Mouse (Mus musculus) MN1 (cell line): ENCODE results near the gene Vmn1r207-ps.
"Not testable (repeated sequence)": the region's sequence is repeated elsewhere in the genome, so short reads cannot be mapped to it uniquely, and the experiment has no call there.

Experiments
- DNase-seq: peaks from one replicate; pipeline ENCODE4 v3.0.0-alpha.2; 2016; ENCODE audit warnings: low spot score

Vmn1r207-ps gene

GRCm38 (mm10) chr13:22729529-22729928 is at the start of gene Vmn1r207-ps:
TSS of gene Vmn1r207-ps (minus strand) at chr13:22729629.
- DNase-seq, result not testable (repeated sequence)

- not testable (repeated sequence) for DNase-seq
These were observed 47.9 kb upstream of the Vmn1r207-ps start, which contains the start of gene Vmn1r208 for GRCm38 (mm10) chr13:22777300-22777699. TSS of gene Vmn1r208 (minus strand) at chr13:22777400.

- DNase-seq, result not testable (repeated sequence)
These were observed 42.2 kb upstream of the Vmn1r207-ps start for GRCm38 (mm10) chr13:22771592-22771991.

GRCm38 (mm10) chr13:22747524-22747923 is 18.1 kb upstream of the Vmn1r207-ps start:
- DNase-seq, result no peak

DNA sequence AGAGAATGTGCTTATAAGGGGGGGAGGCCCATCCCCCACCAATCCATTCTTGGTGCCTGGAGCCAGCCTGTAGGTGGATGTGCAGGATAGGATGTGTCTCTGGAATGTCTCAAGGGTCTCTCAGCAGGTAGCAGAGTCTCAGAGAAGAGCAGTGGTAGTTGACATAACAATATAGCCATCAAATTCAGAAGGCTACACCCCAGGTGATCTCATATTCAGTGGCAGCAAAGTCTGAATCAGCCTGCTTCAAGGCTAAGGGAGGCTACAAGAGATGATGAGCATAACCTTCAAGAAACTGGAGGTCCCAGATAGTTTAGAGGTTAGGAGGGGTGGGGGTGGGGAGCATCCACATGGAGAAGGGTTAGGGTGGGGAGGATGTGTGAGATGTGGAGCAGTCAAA is 22.5 kb downstream of the Vmn1r207-ps start:
- not testable (repeated sequence) for DNase-seq

DNA sequence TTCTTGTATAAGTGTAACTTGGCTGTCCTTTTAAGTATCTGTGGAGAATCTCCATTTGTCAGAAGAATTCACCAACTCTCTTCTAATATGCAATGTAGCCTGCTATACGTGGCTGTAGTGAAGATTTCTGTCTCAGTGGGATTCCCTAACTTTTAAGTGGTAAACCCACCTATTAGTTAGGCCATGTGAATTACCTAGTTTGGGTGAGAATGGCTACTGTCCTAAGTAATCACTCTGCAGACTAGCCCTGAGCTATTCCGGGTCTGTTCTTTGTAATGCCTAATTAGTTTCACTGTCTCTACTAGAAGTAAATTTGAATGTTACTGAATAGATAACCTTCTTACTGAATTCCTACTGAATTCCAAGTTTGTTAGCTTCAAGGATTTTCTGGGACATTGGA is 26.5 kb downstream of the Vmn1r207-ps start:
- not testable (repeated sequence) for DNase-seq
